Mouse (Mus musculus) adrenal gland, adult 8-10 months (tissue): Measurements from ENCODE around the gene Pex7. TPM values are rescaled to one million over a fixed set of nuclear protein-coding genes. Genes with fewer than 3 reads are reported as not detected.
"Not testable (repeated sequence)": the region's sequence is repeated elsewhere in the genome, so short reads cannot be mapped to it uniquely, and the experiment has no call there.

Source experiments
- DNase-seq: peaks from one replicate; pipeline ENCODE4 v3.0.0; 2022
- total RNA-seq, 4 experiments: library from RNA; stranded (reverse); gene quantifications; 2 replicates each; pipeline ENCODE4 v1.2.4; 2022

The Pex7 gene
- total RNA-seq, 4 experiments from 2014 or later, result 47.2 to 52.7 (median 49.9) TPM

DNA sequence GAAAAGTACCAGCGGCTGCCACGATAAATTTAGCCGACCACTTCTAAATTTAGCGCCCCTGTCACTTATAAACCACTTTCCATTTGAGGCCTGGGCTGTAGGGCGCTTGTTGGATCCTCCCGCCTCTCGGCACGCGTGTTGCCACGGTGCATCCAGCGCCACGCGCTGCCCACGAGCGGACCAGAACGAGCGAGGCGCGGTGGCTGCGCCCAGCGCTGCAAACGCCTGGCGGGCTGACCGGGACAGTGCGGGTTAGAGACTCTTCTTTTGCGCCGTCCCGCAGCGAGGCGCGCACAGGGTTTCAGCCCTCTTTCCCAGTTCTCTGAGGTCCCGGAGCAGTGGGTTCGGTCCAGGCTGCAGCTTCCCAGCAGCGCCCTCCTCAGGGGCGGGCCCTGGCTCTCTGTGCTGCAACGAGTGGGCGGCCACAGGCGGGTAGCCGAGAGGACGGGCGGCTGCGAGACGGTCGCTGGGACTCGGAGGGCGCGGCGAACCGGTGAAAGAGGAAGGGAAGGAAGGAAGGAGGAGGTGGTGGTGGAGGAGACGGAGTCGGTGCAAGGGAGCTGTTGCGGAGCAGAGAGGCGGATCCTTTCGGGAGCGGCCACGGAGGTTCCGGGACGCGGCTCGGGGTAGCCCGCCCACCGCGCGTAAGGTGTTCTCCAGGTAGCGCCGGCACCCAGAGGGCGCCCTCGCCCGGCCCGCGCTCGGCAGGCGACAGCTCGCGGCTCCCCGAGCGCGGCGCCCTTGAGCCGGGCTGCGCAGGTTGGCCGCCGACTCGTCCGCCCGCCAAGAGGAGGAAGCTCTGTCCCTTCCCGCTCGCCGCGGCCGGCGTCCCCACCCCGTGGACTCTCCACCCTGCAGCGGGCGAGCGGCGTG is 26.3 kb upstream of the Pex7 start:
- DNase-seq, result peak; percentile 81

DNA sequence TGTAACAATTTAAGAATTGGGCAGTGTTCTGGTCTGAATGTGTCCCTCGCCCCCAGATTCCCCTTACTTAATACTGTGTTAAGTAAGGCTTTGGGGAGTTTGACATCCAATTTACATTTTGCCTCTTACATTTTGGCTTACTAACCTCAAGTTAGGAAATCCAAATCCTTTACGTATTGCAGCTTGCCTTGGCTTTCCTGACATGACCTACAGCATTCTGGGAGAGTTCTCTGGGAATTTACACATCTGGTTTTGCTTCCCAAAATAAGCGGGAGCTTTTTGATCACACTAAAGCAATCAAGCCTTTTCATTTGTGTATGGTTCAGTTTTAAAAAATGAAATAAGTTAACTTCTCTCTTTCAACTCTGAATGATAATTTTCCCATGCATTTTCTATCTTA is 25.5 kb upstream of the Pex7 start:
- no peak for DNase-seq

GRCm38 (mm10) chr10:19928205-19928604 is 20.7 kb upstream of the Pex7 start:
- DNase-seq, result no peak

DNA sequence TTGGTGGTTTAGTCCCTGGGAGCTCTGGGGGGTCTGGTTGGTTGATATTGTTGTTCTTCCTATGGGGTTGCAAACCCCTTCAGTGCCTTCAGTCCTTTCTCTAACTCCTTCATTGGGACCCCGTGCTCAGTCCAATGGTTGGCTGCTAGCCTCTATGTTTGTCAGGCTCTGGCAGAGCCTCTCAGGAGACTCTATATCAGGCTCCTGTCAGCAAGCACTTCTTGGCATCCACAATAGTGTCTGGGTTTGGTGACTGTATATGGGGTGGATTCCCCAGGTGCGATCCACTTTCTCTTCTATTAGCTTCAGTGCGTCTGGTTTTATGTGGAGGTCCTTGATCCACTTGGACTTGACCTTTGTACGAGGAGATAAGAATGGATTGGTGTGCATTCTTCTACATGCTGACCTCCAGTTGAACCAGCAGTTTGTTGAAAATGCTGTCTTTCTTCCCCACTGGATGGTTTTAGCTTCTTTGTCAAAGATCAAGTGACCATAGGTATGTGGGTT is 19.0 kb upstream of the Pex7 start:
- DNase-seq, result not testable (repeated sequence)

GRCm38 (mm10) chr10:19924256-19924655 is 16.8 kb upstream of the Pex7 start:
- no peak for DNase-seq

DNA sequence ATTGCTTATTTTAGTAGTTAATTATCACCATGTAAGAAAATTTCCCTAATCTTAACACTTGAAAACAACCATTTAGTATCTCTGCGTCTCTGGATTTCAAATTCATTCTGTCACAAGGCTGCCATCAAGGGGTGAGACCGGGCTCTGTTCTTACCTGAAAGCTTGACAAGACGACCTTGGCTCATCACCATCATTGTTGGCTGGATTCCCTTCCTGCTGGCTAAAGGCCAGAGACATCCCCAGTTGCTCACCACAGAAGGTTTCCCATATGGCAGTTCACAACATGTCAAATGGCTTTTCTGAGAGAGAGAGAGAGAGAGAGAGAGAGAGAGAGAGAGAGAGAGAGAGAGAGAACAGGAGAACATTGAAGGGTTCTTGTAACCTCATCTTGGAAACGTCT is 14.9 kb upstream of the Pex7 start:
- DNase-seq, result no peak

DNA sequence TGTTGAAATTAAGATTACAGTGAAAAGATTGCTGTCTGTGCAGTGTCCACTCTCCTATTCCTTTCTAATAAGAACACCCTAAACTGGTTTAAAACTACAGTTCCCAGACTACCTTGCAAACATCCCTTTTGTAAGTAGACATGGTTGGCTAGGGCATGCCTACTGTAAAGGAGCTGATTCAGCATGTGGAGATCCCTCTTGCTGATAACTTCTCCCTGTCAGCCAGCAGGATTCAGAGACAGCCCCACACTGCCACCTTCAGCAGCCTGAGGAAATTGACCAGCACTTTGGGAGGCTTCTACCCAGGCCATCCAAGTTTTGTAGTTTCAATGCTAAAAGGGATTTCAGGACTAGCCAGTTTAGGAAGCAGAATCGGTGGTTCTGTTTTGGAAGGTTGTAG is 7.8 kb upstream of the Pex7 start:
- DNase-seq, result peak; percentile 76

DNA sequence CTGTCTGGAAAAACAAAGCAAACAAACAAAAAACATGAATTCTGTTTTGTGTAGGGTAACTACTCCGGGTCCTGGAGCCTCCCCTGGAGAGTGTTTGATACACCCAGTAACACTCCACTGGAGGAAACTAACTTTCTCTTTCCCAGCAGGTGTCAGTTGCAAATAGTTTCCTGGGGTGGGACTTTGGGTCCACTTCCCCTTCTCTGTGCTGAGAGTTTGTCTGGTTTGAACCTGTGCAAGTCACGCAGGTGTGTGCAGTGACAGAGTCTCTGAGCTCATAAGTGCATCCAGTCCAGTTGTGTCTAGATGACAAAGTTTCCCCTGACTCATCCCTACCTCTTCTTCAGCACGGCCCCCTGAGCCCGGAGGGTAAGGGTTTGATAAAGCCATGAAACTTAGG is 6.3 kb upstream of the Pex7 start:
- DNase-seq, result no peak

DNA sequence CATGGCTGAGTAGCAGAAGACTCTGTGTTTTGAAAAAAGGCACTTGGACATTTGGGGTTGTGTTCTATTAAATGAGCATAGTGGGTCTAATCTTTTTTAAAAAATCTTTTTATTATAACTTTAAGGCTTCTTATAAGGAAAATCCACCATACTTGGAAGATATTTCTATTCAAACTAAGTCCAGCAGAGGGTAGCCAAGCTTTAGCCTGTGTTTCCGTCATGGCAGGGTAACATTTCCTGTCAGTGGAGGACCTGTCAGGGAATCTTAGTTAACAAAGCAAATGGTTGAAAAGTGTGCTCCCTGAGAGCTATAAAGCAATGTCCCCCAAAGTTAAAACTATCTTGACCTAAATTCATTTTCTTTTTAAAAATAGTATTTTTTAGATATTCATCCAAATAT is 4.1 kb upstream of the Pex7 start:
- no peak for DNase-seq

- no peak for DNase-seq
Measured at GRCm38 (mm10) chr10:19910516-19910915, 3.0 kb upstream of the Pex7 start.

DNA sequence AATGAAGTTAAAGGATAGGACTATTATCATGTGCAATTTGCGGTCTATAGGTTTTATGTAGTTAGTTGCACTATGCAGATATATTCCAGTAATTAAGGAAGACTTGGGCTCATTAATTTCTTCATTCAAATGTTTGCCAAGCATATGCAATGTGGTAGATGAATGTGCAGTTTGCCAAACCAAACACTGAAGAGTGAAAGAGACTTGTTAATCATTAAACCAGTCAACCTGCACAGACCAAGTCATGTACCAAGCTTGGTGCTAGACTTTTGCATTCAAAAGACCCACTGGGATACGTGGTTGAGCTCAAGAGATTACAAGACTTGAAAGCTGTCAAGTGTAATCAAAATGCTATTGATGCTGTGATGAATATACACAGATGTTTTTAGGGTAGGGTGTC is 587 bp upstream of the Pex7 start:
- DNase-seq, result no peak

- no peak for DNase-seq
Measured at GRCm38 (mm10) chr10:19904077-19904820, 3.2 kb downstream of the Pex7 start.

DNA sequence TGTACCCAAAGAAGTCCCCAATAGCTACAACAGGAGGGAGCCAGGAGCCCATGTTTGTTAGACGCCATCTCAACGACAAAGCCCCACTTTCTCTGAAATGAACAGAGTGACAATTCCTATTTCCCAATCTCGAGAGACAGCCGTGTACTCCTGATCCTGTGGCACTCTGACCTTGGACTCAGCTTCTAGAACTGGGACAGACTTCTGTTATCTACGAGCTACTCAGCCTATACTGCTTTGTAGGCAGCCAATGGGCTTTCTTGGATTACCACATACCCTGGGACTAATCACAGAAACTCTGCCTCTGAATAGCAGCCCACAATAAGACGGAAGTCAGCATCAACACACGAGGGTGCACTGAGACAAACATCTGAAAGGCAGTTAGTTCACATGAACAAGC is 5.5 kb downstream of the Pex7 start:
- no peak for DNase-seq

GRCm38 (mm10) chr10:19900191-19900590 is 7.3 kb downstream of the Pex7 start:
- peak; percentile 71 for DNase-seq

DNA sequence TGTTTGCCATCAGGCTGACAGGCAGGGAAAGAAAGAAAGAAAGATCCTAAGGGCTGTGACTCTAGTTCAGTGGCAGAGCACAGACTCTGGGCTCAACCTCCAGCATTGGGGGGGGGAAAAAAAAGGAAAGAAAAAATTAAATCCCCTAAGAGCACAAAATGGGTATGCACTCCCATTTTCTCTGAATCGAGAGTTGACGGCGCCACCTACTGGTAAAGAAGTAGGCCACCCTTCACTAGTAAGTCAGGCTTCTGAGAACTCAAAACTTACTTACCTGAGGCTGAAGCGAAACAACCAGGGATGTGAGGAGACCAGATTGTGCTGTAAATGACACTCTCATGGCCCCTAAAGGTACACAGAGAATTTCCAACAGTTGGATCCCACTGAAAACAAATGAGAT is 13.5 kb downstream of the Pex7 start:
- no peak for DNase-seq

DNA sequence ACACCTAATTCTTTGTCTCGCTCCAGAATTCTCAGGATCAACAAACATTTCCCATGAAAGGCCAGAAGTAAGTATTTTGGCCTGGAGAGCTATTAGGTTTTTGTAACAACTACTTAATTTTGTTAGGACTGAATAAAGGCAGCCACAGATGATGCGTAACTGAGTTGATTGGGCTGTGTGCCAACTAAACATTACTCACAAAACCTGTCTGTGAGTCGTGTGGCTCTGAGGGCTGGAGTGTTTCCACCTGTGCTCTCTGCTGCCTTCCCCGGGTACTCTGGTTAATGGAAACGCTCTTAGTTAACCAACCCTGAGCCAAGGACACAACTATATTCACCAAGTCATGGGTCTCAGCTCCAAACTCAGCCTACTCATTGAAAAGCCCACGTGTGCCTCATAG is 14.3 kb downstream of the Pex7 start:
- no peak for DNase-seq

DNA sequence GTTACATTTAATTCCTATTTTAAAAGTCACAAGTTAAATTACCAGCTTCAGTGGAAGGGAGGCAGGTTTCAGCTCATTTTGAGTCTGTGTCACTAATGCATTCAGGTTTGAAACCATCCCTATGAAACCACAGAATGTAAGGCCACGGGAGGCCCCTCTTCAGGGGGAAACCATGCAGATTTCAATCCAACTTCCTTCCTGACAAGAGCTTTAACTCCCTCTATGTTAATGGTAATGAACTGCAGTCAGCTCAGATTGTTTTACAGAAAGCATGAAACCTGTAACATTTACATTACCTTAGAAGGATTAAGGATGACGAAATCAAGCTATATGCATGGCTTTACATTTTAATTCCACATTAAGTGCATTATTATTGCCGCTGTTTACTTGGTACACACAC is 15.8 kb downstream of the Pex7 start:
- DNase-seq, result no peak

DNA sequence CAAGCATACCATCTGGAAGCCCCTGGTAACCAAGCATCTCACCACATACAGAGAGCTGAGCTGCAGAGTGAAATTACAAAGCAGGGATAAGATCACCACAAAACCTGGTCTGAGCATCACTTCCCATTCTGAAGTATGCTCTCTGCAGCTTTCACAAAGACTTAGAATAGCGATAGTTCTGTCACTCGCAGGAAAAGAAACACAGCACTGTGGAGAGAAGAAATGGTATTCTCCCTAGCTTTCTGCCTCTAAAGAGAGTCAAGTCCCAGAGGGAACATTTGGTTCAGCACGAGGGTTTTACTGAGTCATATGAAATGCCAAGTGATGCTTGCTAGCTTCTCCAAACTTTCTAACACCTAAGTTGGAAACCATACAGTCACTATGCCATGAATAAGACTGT is 17.6 kb downstream of the Pex7 start:
- no peak for DNase-seq

- DNase-seq, result no peak
Measured at GRCm38 (mm10) chr10:19886249-19886648, 21.2 kb downstream of the Pex7 start.

DNA sequence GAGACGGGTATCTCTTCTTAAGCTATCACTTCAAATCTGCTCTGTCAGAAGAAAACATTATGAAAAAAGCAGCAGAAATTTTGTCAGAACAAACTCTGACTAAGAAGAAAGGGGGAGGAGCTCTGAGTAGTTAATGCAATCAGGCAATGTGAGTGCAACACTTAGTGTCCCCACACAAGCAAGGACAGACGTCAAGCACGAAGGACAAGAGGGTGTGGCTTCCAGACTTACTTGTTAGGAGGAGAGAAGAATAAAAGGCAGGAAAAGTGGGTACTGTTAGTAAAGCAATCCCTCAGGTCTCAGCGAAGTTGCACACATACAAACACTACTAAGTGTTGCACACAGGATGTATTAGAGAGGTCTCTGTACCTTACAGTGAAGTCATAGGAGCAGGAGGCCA is 23.1 kb downstream of the Pex7 start:
- DNase-seq, result peak; percentile 63

GRCm38 (mm10) chr10:19880437-19880836 is 27.1 kb downstream of the Pex7 start:
- no peak for DNase-seq

- DNase-seq, result no peak
Measured at GRCm38 (mm10) chr10:19879161-19879560, 28.3 kb downstream of the Pex7 start.

- no peak for DNase-seq
Measured at GRCm38 (mm10) chr10:19877679-19878078, 29.8 kb downstream of the Pex7 start.

DNA sequence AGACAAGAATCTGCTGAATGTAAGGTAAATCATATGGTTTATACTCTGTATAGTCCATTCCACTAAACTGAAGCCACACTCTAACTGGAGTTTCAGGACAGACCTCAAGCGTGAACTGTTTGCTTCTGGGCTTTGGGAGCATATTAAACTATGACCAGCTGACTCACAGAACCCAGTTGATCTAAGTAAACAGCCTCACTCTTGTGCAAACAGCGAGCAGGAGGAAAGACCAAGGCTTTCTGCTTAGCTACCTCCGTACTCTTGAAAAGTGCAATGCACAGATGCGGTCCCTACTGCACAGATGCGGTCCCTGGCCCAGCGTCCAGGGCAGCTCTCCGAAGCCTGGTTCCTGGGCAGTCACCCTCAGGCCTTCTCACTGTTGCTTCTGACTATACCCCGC is 30.2 kb downstream of the Pex7 start:
- DNase-seq, result no peak
